Mouse (Mus musculus): Measurements from ENCODE around the gene Slc41a3.

The Slc41a3 gene

GRCm38 (mm10) chr6:90598197-90598596 is 6.3 kb upstream of the Slc41a3 start:
- no peak for DNase-seq

- no peak for DNase-seq
These were observed 4.2 kb upstream of the Slc41a3 start for GRCm38 (mm10) chr6:90600351-90600750.

GRCm38 (mm10) chr6:90601736-90602135 is 2.8 kb upstream of the Slc41a3 start:
- DNase-seq, result no peak

GRCm38 (mm10) chr6:90602304-90602703 is 2.2 kb upstream of the Slc41a3 start:
- no peak for DNase-seq

- DNase-seq, result peak; percentile 47 to 51
These were observed 1.4 kb upstream of the Slc41a3 start for GRCm38 (mm10) chr6:90603126-90603525.

- DNase-seq, result no peak
These were observed 395 bp upstream of the Slc41a3 start for GRCm38 (mm10) chr6:90604130-90604529.

- DNase-seq, result peak; percentile 28 to 43
These were observed 757 bp downstream of the Slc41a3 start for GRCm38 (mm10) chr6:90605298-90605665.

GRCm38 (mm10) chr6:90606538-90606937 is 2.0 kb downstream of the Slc41a3 start:
- DNase-seq, result peak; percentile 78 to 80

- DNase-seq, result peak; percentile 80 to 81
These were observed 2.7 kb downstream of the Slc41a3 start for GRCm38 (mm10) chr6:90607196-90607595.

GRCm38 (mm10) chr6:90608186-90608585 is 3.7 kb downstream of the Slc41a3 start:
- no peak for DNase-seq

GRCm38 (mm10) chr6:90610248-90610647 is 5.7 kb downstream of the Slc41a3 start:
- no peak for DNase-seq

- DNase-seq, result no peak
These were observed 8.8 kb downstream of the Slc41a3 start for GRCm38 (mm10) chr6:90613277-90613676.

GRCm38 (mm10) chr6:90615362-90615761 is 10.8 kb downstream of the Slc41a3 start:
- no peak for DNase-seq

GRCm38 (mm10) chr6:90615991-90616390 is 11.5 kb downstream of the Slc41a3 start:
- DNase-seq, result no peak

GRCm38 (mm10) chr6:90616481-90616880 is 12.0 kb downstream of the Slc41a3 start:
- DNase-seq, result no peak

GRCm38 (mm10) chr6:90618274-90618673 is 13.7 kb downstream of the Slc41a3 start:
- no peak for DNase-seq

- DNase-seq, result no peak
These were observed 14.5 kb downstream of the Slc41a3 start for GRCm38 (mm10) chr6:90618821-90619636.

- DNase-seq, result no peak
These were observed 15.4 kb downstream of the Slc41a3 start for GRCm38 (mm10) chr6:90619936-90620335.

GRCm38 (mm10) chr6:90620791-90621583 is 16.5 kb downstream of the Slc41a3 start:
- no peak for DNase-seq

GRCm38 (mm10) chr6:90621584-90621890 is 17.0 kb downstream of the Slc41a3 start:
- no peak for DNase-seq

GRCm38 (mm10) chr6:90622758-90623455 is 18.4 kb downstream of the Slc41a3 start:
- no peak for DNase-seq

- no peak for DNase-seq
These were observed 18.9 kb downstream of the Slc41a3 start for GRCm38 (mm10) chr6:90623456-90623836.

- DNase-seq, result peak; percentile 36 to 56
These were observed 19.7 kb downstream of the Slc41a3 start for GRCm38 (mm10) chr6:90624184-90624583.

GRCm38 (mm10) chr6:90624733-90625132 is 20.2 kb downstream of the Slc41a3 start:
- no peak for DNase-seq
